Mouse (Mus musculus) cerebellum, adult 2 months (tissue): ENCODE data around the gene Vegfc. TPM values are rescaled to one million over a fixed set of nuclear protein-coding genes. Genes with fewer than 3 reads are reported as not detected.

ENCODE experiments used
- DNase-seq, 2 experiments: peaks; one replicate each; pipeline ENCODE4 v3.0.0; 2021
- H3K27ac ChIP-seq: fragments of 200-500 bp; 2 replicates; pipeline ENCODE4 v1.5.1; 2012; ENCODE audit warnings: low read length, control low read depth, inconsistent platforms; ENCODE audit not compliant: insufficient read depth
- H3K27me3 ChIP-seq: fragments of 200-500 bp; 2 replicates; pipeline ENCODE4 v1.6.1; 2012; ENCODE audit warnings: inconsistent platforms, mild to moderate bottlenecking, low read length, moderate library complexity; ENCODE audit not compliant: control insufficient read depth, insufficient read depth
- H3K4me1 ChIP-seq: fragments of 200-500 bp; 2 replicates; pipeline ENCODE4 v1.6.1; 2011; ENCODE audit warnings: low read length; ENCODE audit not compliant: control insufficient read depth, insufficient read depth
- H3K4me3 ChIP-seq: fragments of 200-500 bp; replicated peaks from 2 replicates; pipeline ENCODE3; 2011; ENCODE audit warnings: mild to moderate bottlenecking, low read depth, low read length, control low read depth; ENCODE audit not compliant: insufficient read depth
- CTCF ChIP-seq: fragments of 200-500 bp; IDR thresholded peaks from 2 replicates; pipeline ENCODE4 v1.5.1; 2011; ENCODE audit warnings: low read depth, mild to moderate bottlenecking, control low read depth, low read length, moderate library complexity, borderline replicate concordance; ENCODE audit not compliant: insufficient read depth
- POLR2A ChIP-seq: fragments of 200-500 bp; IDR thresholded peaks from 2 replicates; pipeline ENCODE4 v1.6.1; 2011; ENCODE audit warnings: low read length, control low read depth, borderline replicate concordance; ENCODE audit not compliant: insufficient read depth
- WGBS: fragments of 180-500 bp; shearing (Covaris S2); methylation state at CpG from one replicate; pipeline ENCODE4 v1.1.7; 2018; 5-methylcytosine and 5-hydroxymethylcytosine counted together
- polyA plus RNA-seq: library from polyadenylated mRNA; depleted of rRNA; stranded (reverse); fragments of >200 nt; gene quantifications from 2 replicates; pipeline ENCODE4 v1.2.3, GENCODE M21; 2012

Gene Vegfc
- polyA plus RNA-seq, 1 experiment: 4.9 TPM

- Histone ChIP-seq H3K27ac (no peak overlapping the region), H3K4me3 (peak overlapping the region; percentile 67), H3K4me1 (no peaks in the 10 kb centered on the region), H3K27me3 (no peaks in the 10 kb centered on the region)
- no peak for TF ChIP-seq POLR2A
- TF ChIP-seq CTCF: no peak
- peak in 1 of 2 experiments; percentile 26 for DNase-seq
- 0% methylated on average over 1 of the region's 1 CpGs for WGBS
These were observed 675 bp downstream of the Vegfc start for GRCm38 (mm10) chr8:54078121-54078440.

DNA sequence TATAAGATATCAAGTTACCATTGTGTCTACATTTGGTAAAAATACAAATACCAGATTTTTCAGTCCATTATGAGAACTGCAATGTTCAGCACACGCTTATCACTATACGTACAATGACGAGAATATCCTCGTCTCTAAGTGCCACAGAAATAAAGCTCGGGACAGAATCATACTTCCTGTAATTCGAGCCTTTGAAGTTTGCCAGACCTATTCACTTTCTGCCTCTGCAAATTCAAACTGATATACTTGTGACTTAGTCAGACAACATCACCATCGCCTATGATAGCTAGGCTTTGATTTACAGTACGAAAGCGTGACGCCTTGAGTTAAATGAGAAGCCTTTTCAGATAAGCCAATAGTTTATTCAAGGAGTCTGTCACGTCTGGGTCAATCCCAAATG, 1.6 kb downstream of the Vegfc start:
- WGBS: 73% methylated on average over 11 of the region's 11 CpGs
- no peak for DNase-seq
- no peak for TF ChIP-seq CTCF
- no peak for TF ChIP-seq POLR2A
- Histone ChIP-seq H3K27ac (no peak overlapping the region), H3K27me3 (no peaks in the 10 kb centered on the region), H3K4me3 (no peak overlapping the region), H3K4me1 (no peaks in the 10 kb centered on the region)

DNA sequence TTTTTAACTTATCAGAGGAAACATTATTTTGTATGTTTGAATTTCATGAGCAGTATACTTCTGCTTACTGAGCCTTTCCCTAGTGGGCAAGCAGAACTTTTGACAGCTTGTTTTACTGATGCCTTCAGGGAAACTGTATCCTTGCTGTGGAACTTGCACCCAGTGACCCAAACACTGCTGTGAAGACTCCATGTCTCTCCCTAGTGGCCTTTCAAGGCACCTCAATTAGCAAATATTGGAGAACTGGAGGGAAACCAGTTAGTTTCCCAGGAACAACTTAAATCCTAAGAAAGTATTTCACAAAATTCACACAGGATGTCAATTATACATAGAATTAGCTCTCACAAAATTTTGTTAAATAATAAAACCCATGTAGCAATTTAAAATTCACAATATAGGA, 2.2 kb downstream of the Vegfc start:
- no peaks in the 10 kb centered on the region for H3K27me3 ChIP-seq
- no peak overlapping the region for H3K27ac ChIP-seq
- H3K4me1 ChIP-seq: no peaks in the 10 kb centered on the region
- TF ChIP-seq CTCF (peak; percentile 35; the same call in 1 of the 2 replicates), POLR2A (no peak)
- H3K4me3 ChIP-seq: no peak overlapping the region
- peak in 1 of 2 experiments; percentile 11 for DNase-seq

- TF ChIP-seq POLR2A (no peak), CTCF (no peak)
- 65% methylated on average over 6 of the region's 6 CpGs for WGBS
- H3K27me3 ChIP-seq: no peaks in the 10 kb centered on the region
- H3K27ac ChIP-seq: no peak overlapping the region
- no peak for DNase-seq
- no peaks in the 10 kb centered on the region for H3K4me1 ChIP-seq
- H3K4me3 ChIP-seq: no peak overlapping the region
These were observed 8.5 kb downstream of the Vegfc start for GRCm38 (mm10) chr8:54085896-54086295.

GRCm38 (mm10) chr8:54087114-54087513, 9.7 kb downstream of the Vegfc start:
- Histone ChIP-seq H3K4me3 (no peak overlapping the region), H3K4me1 (no peaks in the 10 kb centered on the region), H3K27me3 (no peaks in the 10 kb centered on the region), H3K27ac (no peak overlapping the region)
- 93% methylated on average over 2 of the region's 2 CpGs for WGBS
- TF ChIP-seq CTCF: no peak
- no peak for TF ChIP-seq POLR2A
- DNase-seq: no peak

DNA sequence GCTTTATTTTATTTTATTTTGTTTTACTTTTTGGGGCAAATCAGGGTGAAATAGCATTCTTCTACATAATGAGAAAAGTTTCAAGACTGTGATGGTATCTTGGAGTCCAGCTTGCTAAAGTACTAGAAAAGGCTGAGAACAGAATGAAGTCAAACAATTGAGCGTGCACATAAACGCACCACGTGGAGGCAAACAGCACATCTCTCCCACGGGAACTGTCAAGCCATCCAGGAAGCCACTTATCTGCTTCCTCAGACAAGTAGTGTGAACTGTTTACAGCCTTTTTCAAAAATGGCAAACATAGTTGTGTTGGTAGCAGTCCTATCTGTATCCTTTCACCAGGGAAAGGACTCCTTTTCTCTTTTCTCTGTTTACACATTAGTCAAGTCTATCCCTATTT, 11.8 kb downstream of the Vegfc start:
- 48% methylated on average over 4 of the region's 4 CpGs for WGBS
- H3K27ac ChIP-seq: no peak overlapping the region
- H3K4me1 ChIP-seq: no peaks in the 10 kb centered on the region
- H3K4me3 ChIP-seq: no peak overlapping the region
- no peaks in the 10 kb centered on the region for H3K27me3 ChIP-seq
- no peak for TF ChIP-seq CTCF
- TF ChIP-seq POLR2A: no peak
- no peak for DNase-seq

GRCm38 (mm10) chr8:54089901-54090300, 12.5 kb downstream of the Vegfc start:
- Histone ChIP-seq H3K27ac (no peak overlapping the region), H3K4me3 (no peak overlapping the region), H3K27me3 (no peaks in the 10 kb centered on the region), H3K4me1 (no peaks in the 10 kb centered on the region)
- no peak for DNase-seq
- TF ChIP-seq CTCF (no peak), POLR2A (no peak)
- WGBS: 86% methylated on average over 2 of the region's 2 CpGs

DNA sequence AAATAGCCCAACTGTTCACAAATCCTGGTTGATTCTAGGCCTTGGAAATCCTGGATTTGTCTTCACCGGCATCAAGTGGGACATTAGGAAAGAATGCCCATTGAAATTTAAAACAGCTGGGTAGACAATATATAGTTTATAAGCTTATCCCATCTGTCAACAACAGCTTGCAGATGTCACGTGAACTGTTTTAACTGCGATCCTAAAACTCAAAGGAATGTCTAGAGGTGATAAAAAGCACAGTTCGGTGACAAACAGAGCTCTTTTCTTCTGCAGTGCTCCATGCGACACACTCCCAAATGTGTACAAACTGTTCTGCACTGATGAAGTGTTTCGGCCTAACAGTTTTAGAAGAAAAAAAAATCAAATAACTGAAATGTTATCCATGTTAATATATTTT, 22.7 kb downstream of the Vegfc start:
- no peak overlapping the region for H3K27ac ChIP-seq
- H3K4me3 ChIP-seq: no peak overlapping the region
- H3K4me1 ChIP-seq: no peaks in the 10 kb centered on the region
- TF ChIP-seq CTCF (no peak), POLR2A (no peak)
- DNase-seq: no peak
- WGBS: 74% methylated on average over 6 of the region's 6 CpGs
- no peaks in the 10 kb centered on the region for H3K27me3 ChIP-seq
